Mouse (Mus musculus): Measurements from ENCODE around the gene Cib1. TPM values are rescaled to one million over a fixed set of nuclear protein-coding genes. Genes with fewer than 3 reads are reported as not detected.

The Cib1 gene
- total and polyA plus RNA-seq, 3 experiments, result 84.5 to 145 TPM; not detected in 1

GRCm38 (mm10) chr7:80268897-80269750 lies 36.5 kb upstream of the Cib1 start, which contains the start of gene Vps33b (continued):
- 0 out of 2 replicates have a peak, but pooled peaks have one; percentile 32 for TF ChIP-seq RCOR1 (IDR thresholded peaks at IDR 0.05; ENCODE audit: low read depth, low read length)
- peak; percentile 42; the same call in 1 of the 2 replicates for TF ChIP-seq ZMIZ1 (IDR thresholded peaks at IDR 0.05; ENCODE audit: low read depth, low read length)
- no peak for TF ChIP-seq POLR2AphosphoS5 (IDR thresholded peaks at IDR 0.05; ENCODE audit: borderline replicate concordance, low read depth, low read length)
- TF ChIP-seq JUND (IDR thresholded peaks at IDR 0.05; ENCODE audit: low read depth, low read length), result no peak
- TF ChIP-seq TCF12 (IDR thresholded peaks at IDR 0.05; ENCODE audit: low read depth, low read length), result no peak
- no peak for TF ChIP-seq ZNF384 (IDR thresholded peaks at IDR 0.05; ENCODE audit: low read depth, low read length)
- TF ChIP-seq KAT2A (conservative IDR thresholded peaks at IDR 0.05; ENCODE audit: low read depth, low read length), result peak; percentile 66; the same call in 1 of the 2 replicates
- TF ChIP-seq ELF1 (IDR thresholded peaks at IDR 0.05; ENCODE audit: low read depth, low read length), result peak; percentile 100
- TF ChIP-seq CTCF (IDR thresholded peaks at IDR 0.05 in 2 of 3, conservative IDR thresholded peaks at IDR 0.05 in 1 of 3; ENCODE audit: control insufficient read depth in 1 of 3, insufficient read depth in 1 of 3, low read depth in 2 of 3, low read length in 3 of 3, poor library complexity in 1 of 3, severe bottlenecking in 1 of 3), result no peak; a peak in 1 of 6 replicates
- TF ChIP-seq POLR2A (IDR thresholded peaks at IDR 0.05; ENCODE audit: control insufficient read depth in 1 of 2, insufficient read depth in 1 of 2, low read depth in 1 of 2, low read length in 2 of 2, poor library complexity in 1 of 2), result peak in 1 of 2 experiments; percentile 86; a peak in 3 of 4 replicates

GRCm38 (mm10) chr7:80267764-80268163 lies 35.2 kb upstream of the Cib1 start:
- Histone ChIP-seq H3K79me2 (ENCODE audit: control insufficient read depth, insufficient read depth, low read length, poor library complexity) (peaks cover 21% of the 10 kb centered on the region), H3K27ac (ENCODE audit: control insufficient read depth, low read depth, low read length) (no peak overlapping the region), H3K4me1 (ENCODE audit: control insufficient read depth in 1 of 2, insufficient read depth in 2 of 2, low read length in 2 of 2) (peaks cover 9 to 19% of the 10 kb centered on the region in 2 experiments), H3K36me3 (ENCODE audit: control insufficient read depth in 1 of 2, insufficient read depth in 2 of 2, low read length in 2 of 2) (peaks cover 6 to 28% of the 10 kb centered on the region in 2 experiments), H3K9me3 (replicated peaks; ENCODE audit: insufficient read depth, low read length) (no peaks in the 10 kb centered on the region), H3K9ac (ENCODE audit: control insufficient read depth, low read depth, low read length, poor library complexity, severe bottlenecking) (no peak overlapping the region), H3K4me3 (ENCODE audit: control insufficient read depth in 1 of 2, insufficient read depth in 1 of 2, low read depth in 2 of 2, low read length in 2 of 2) (no peak overlapping the region), H3K27me3 (ENCODE audit: control insufficient read depth in 1 of 2, insufficient read depth in 2 of 2, low read length in 2 of 2) (no peaks in the 10 kb centered on the region)
- peak; percentile 27 for DNase-seq (ENCODE audit: low read depth, low spot score)
- TF ChIP-seq TBP (IDR thresholded peaks at IDR 0.05; ENCODE audit: low read depth, low read length) (no peak), MAZ (IDR thresholded peaks at IDR 0.05; ENCODE audit: low read depth, low read length) (no peak), EP300 (IDR thresholded peaks at IDR 0.05; ENCODE audit: low read depth in 1 of 2, low read length in 2 of 2) (peak; percentile 52 to 59; a peak in 3 of 4 replicates), TCF12 (IDR thresholded peaks at IDR 0.05; ENCODE audit: low read depth, low read length) (no peak), ZKSCAN1 (IDR thresholded peaks at IDR 0.05; ENCODE audit: low read depth, low read length) (no peak), POLR2A (IDR thresholded peaks at IDR 0.05; ENCODE audit: control insufficient read depth in 1 of 2, insufficient read depth in 1 of 2, low read depth in 1 of 2, low read length in 2 of 2, poor library complexity in 1 of 2) (0 out of 4 replicates have a peak, but pooled peaks of 1 of the 2 experiments have one; percentile 15), JUND (IDR thresholded peaks at IDR 0.05; ENCODE audit: low read depth, low read length) (no peak), GATA1 (IDR thresholded peaks at IDR 0.05; ENCODE audit: low read depth, low read length) (peak; percentile 52; the same call in 1 of the 2 replicates), UBTF (IDR thresholded peaks at IDR 0.05; ENCODE audit: borderline replicate concordance, insufficient read depth, low read depth, low read length) (no peak), RCOR1 (IDR thresholded peaks at IDR 0.05; ENCODE audit: low read depth, low read length) (peak; percentile 68), RAD21 (IDR thresholded peaks at IDR 0.05; ENCODE audit: low read depth, low read length) (no peak), ETS1 (IDR thresholded peaks at IDR 0.05; ENCODE audit: low read depth, low read length) (no peak), POLR2AphosphoS2 (IDR thresholded peaks at IDR 0.05; ENCODE audit: low read length) (no peak)
